Mouse (Mus musculus) heart, embryonic 10.5 days (tissue): ENCODE measurements around the gene Lamb3. TPM values are rescaled to one million over a fixed set of nuclear protein-coding genes. Genes with fewer than 3 reads are reported as not detected.
A peak's percentile ranks its signal among the peaks of the same experiment; 100 is the strongest.

Source experiments
- DNase-seq: peaks from one replicate; pipeline ENCODE4 v3.0.0-alpha.2; 2017; ENCODE audit warnings: low spot score
- H3K27ac ChIP-seq: fragments of 300-500 bp; sonication (generic); 2 replicates; pipeline ENCODE4 v1.5.1; 2016; ENCODE audit warnings: mild to moderate bottlenecking
- H3K27me3 ChIP-seq: fragments of 300-500 bp; sonication (generic); 2 replicates; pipeline ENCODE4 v1.6.1; 2016; ENCODE audit warnings: mild to moderate bottlenecking; ENCODE audit not compliant: poor library complexity, insufficient read depth, severe bottlenecking
- H3K36me3 ChIP-seq: fragments of 300-500 bp; sonication (generic); 2 replicates; pipeline ENCODE4 v1.6.1; 2016; ENCODE audit warnings: mild to moderate bottlenecking, moderate library complexity
- H3K4me1 ChIP-seq: fragments of 300-500 bp; sonication (generic); 2 replicates; pipeline ENCODE4 v1.6.1; 2016; ENCODE audit warnings: mild to moderate bottlenecking
- H3K4me3 ChIP-seq: fragments of 300-500 bp; sonication (generic); 2 replicates; pipeline ENCODE4 v1.5.1; 2016; ENCODE audit warnings: mild to moderate bottlenecking, moderate library complexity
- H3K9me3 ChIP-seq: fragments of 300-500 bp; sonication (generic); 2 replicates; pipeline ENCODE4 v1.6.1; 2016; ENCODE audit warnings: mild to moderate bottlenecking, moderate library complexity
- WGBS: fragments of 180-500 bp; shearing (Covaris S2); methylation state at CpG from one replicate; pipeline ENCODE4 v1.1.7; 2016; 5-methylcytosine and 5-hydroxymethylcytosine counted together
- polyA plus RNA-seq: library from polyadenylated mRNA; unstranded; fragments of >200 nt; fragmentation: Nextera tagmentation; extraction: Ambion mirVana; gene quantifications from 2 replicates; pipeline ENCODE4 v1.2.1, GENCODE M21; 2016

Lamb3 gene
- polyA plus RNA-seq, 1 experiment from 2014 or later, result 1.7 TPM

GRCm38 (mm10) chr1:193189151-193189621 is 18.3 kb upstream of the Lamb3 start:
- Histone ChIP-seq H3K9me3 (no peaks in the 10 kb centered on the region), H3K36me3 (no peaks in the 10 kb centered on the region), H3K27me3 (no peaks in the 10 kb centered on the region), H3K27ac (peak overlapping the region; percentile 87), H3K4me3 (no peak overlapping the region), H3K4me1 (peaks cover 27% of the 10 kb centered on the region)
- 14% methylated on average over 9 of the region's 9 CpGs for WGBS
- peak; percentile 83 for DNase-seq

GRCm38 (mm10) chr1:193189771-193190170 is 17.7 kb upstream of the Lamb3 start:
- no peak overlapping the region for H3K4me3 ChIP-seq
- H3K27me3 ChIP-seq, result no peaks in the 10 kb centered on the region
- H3K9me3 ChIP-seq, result no peaks in the 10 kb centered on the region
- peak overlapping the region; percentile 87 for H3K27ac ChIP-seq
- DNase-seq, result no peak
- H3K4me1 ChIP-seq, result peaks cover 27% of the 10 kb centered on the region
- no peaks in the 10 kb centered on the region for H3K36me3 ChIP-seq
- 48% methylated on average over 3 of the region's 3 CpGs for WGBS

- H3K9me3 ChIP-seq, result no peaks in the 10 kb centered on the region
- H3K4me1 ChIP-seq, result peaks cover 27% of the 10 kb centered on the region
- peak overlapping the region; percentile 67; the same call in 1 of the 2 replicates for H3K27ac ChIP-seq
- no peaks in the 10 kb centered on the region for H3K27me3 ChIP-seq
- H3K4me3 ChIP-seq, result no peak overlapping the region
- DNase-seq, result no peak
- WGBS, result 75% methylated on average over 7 of the region's 7 CpGs
- no peaks in the 10 kb centered on the region for H3K36me3 ChIP-seq
Measured at GRCm38 (mm10) chr1:193191675-193192283, 15.7 kb upstream of the Lamb3 start.

- 73% methylated on average over 3 of the region's 3 CpGs for WGBS
- H3K4me3 ChIP-seq, result no peak overlapping the region
- DNase-seq, result no peak
- H3K4me1 ChIP-seq, result peaks cover 14% of the 10 kb centered on the region
- H3K36me3 ChIP-seq, result no peaks in the 10 kb centered on the region
- no peaks in the 10 kb centered on the region for H3K9me3 ChIP-seq
- no peak overlapping the region for H3K27ac ChIP-seq
- no peaks in the 10 kb centered on the region for H3K27me3 ChIP-seq
Measured at GRCm38 (mm10) chr1:193194416-193195140, 12.9 kb upstream of the Lamb3 start.

GRCm38 (mm10) chr1:193195169-193195810 is 12.2 kb upstream of the Lamb3 start:
- DNase-seq, result no peak
- no peak overlapping the region for H3K27ac ChIP-seq
- no peaks in the 10 kb centered on the region for H3K9me3 ChIP-seq
- H3K4me3 ChIP-seq, result no peak overlapping the region
- no peaks in the 10 kb centered on the region for H3K36me3 ChIP-seq
- no peaks in the 10 kb centered on the region for H3K27me3 ChIP-seq
- 54% methylated on average over 3 of the region's 3 CpGs for WGBS
- peaks cover 7% of the 10 kb centered on the region for H3K4me1 ChIP-seq

- Histone ChIP-seq H3K36me3 (no peaks in the 10 kb centered on the region), H3K27me3 (no peaks in the 10 kb centered on the region), H3K4me1 (no peaks in the 10 kb centered on the region; the same call in 1 of the 2 replicates), H3K27ac (no peak overlapping the region), H3K9me3 (no peaks in the 10 kb centered on the region), H3K4me3 (no peak overlapping the region)
- no peak for DNase-seq
- 86% methylated on average over 18 of the region's 18 CpGs for WGBS
Measured at GRCm38 (mm10) chr1:193197494-193198205, 9.8 kb upstream of the Lamb3 start.

- WGBS, result 70% methylated on average over 2 of the region's 2 CpGs
- no peak for DNase-seq
- Histone ChIP-seq H3K4me3 (no peak overlapping the region), H3K9me3 (no peaks in the 10 kb centered on the region), H3K4me1 (no peaks in the 10 kb centered on the region; the same call in 1 of the 2 replicates), H3K27me3 (no peaks in the 10 kb centered on the region), H3K27ac (no peak overlapping the region), H3K36me3 (no peaks in the 10 kb centered on the region)
Measured at GRCm38 (mm10) chr1:193198312-193198711, 9.2 kb upstream of the Lamb3 start.

GRCm38 (mm10) chr1:193200640-193201382 is 6.7 kb upstream of the Lamb3 start:
- WGBS, result 76% methylated on average over 8 of the region's 8 CpGs

GRCm38 (mm10) chr1:193201383-193201778 is 6.1 kb upstream of the Lamb3 start, which contains the start of gene Traf3ip3:
Gene Traf3ip3 (minus strand): TSS chr1:193201703.
- 54% methylated on average over 5 of the region's 5 CpGs for WGBS
- H3K9me3 ChIP-seq, result no peaks in the 10 kb centered on the region
- H3K27me3 ChIP-seq, result 0 out of 2 replicates have a peak, but pooled peaks cover 3% of the 10 kb centered on the region
- no peak within 1 kb of the TSS for H3K27ac ChIP-seq
- H3K36me3 ChIP-seq, result no peaks in the 10 kb centered on the region
- no peak for DNase-seq
- no peak within 1 kb of the TSS for H3K4me3 ChIP-seq
- H3K4me1 ChIP-seq, result no peaks in the 10 kb centered on the region; the same call in 1 of the 2 replicates

More at GRCm38 (mm10) chr1:193200640-193201382, 6.7 kb upstream of the Lamb3 start:
- H3K9me3 ChIP-seq, result no peaks in the 10 kb centered on the region
- no peaks in the 10 kb centered on the region; the same call in 1 of the 2 replicates for H3K4me1 ChIP-seq
- H3K27ac ChIP-seq, result no peak overlapping the region
- DNase-seq, result no peak
- H3K36me3 ChIP-seq, result no peaks in the 10 kb centered on the region
- no peak overlapping the region for H3K4me3 ChIP-seq
- H3K27me3 ChIP-seq, result 0 out of 2 replicates have a peak, but pooled peaks cover 1% of the 10 kb centered on the region

GRCm38 (mm10) chr1:193203821-193204220 is 3.7 kb upstream of the Lamb3 start:
- 63% methylated on average over 2 of the region's 2 CpGs for WGBS
- 0 out of 2 replicates have a peak, but pooled peaks cover 3% of the 10 kb centered on the region for H3K27me3 ChIP-seq

GRCm38 (mm10) chr1:193205431-193205830 is 2.1 kb upstream of the Lamb3 start:
- 83% methylated on average over 2 of the region's 2 CpGs for WGBS
- H3K36me3 ChIP-seq, result no peaks in the 10 kb centered on the region
- H3K4me1 ChIP-seq, result no peaks in the 10 kb centered on the region
- no peak for DNase-seq
- no peak overlapping the region for H3K4me3 ChIP-seq
- no peak overlapping the region for H3K27ac ChIP-seq
- H3K27me3 ChIP-seq, result 0 out of 2 replicates have a peak, but pooled peaks cover 3% of the 10 kb centered on the region
- H3K9me3 ChIP-seq, result no peaks in the 10 kb centered on the region

More at GRCm38 (mm10) chr1:193203821-193204220, 3.7 kb upstream of the Lamb3 start:
- no peak for DNase-seq
- H3K4me1 ChIP-seq, result no peaks in the 10 kb centered on the region; the same call in 1 of the 2 replicates
- H3K27ac ChIP-seq, result no peak overlapping the region
- no peaks in the 10 kb centered on the region for H3K9me3 ChIP-seq
- H3K36me3 ChIP-seq, result no peaks in the 10 kb centered on the region
- H3K4me3 ChIP-seq, result no peak overlapping the region

GRCm38 (mm10) chr1:193208178-193208577 is 679 bp downstream of the Lamb3 start:
- H3K9me3 ChIP-seq, result no peaks in the 10 kb centered on the region
- 29% methylated on average over 2 of the region's 2 CpGs for WGBS
- H3K4me1 ChIP-seq, result peaks cover 5% of the 10 kb centered on the region; the same call in 1 of the 2 replicates
- H3K36me3 ChIP-seq, result no peaks in the 10 kb centered on the region
- DNase-seq, result peak; percentile 81
- 0 out of 2 replicates have a peak, but pooled peaks cover 3% of the 10 kb centered on the region for H3K27me3 ChIP-seq
- H3K27ac ChIP-seq, result no peak overlapping the region
- H3K4me3 ChIP-seq, result no peak overlapping the region
